Mouse (Mus musculus) cortical plate, adult 2 months (tissue): Measurements from ENCODE around the gene Kynu.

ENCODE experiments used
- CTCF ChIP-seq: fragments of 200-500 bp; IDR thresholded peaks from 2 replicates; pipeline ENCODE4 v1.5.1; 2011; ENCODE audit warnings: mild to moderate bottlenecking, control low read depth, low read length; ENCODE audit not compliant: insufficient read depth; ENCODE audit errors: extremely low read depth
- POLR2A ChIP-seq: fragments of 200-500 bp; IDR thresholded peaks from 2 replicates; pipeline ENCODE4 v1.6.1; 2011; ENCODE audit warnings: mild to moderate bottlenecking, low read length, control low read depth; ENCODE audit not compliant: insufficient read depth; ENCODE audit errors: extremely low read depth

GRCm38 (mm10) chr2:43562779-43563178 is 7.7 kb downstream of the Kynu start:
- no peak for TF ChIP-seq CTCF
- TF ChIP-seq POLR2A = no peak
